Mouse (Mus musculus) thymus, adult 2 months (tissue): Measurements from ENCODE around the gene Strn.

Experiments used
- CTCF ChIP-seq: fragments of 200-500 bp; IDR thresholded peaks from 2 replicates; pipeline ENCODE4 v1.5.1; 2012; ENCODE audit warnings: mild to moderate bottlenecking, control low read depth, low read length, moderate library complexity, borderline replicate concordance; ENCODE audit not compliant: control insufficient read depth, poor library complexity, insufficient read depth; ENCODE audit errors: extremely low read depth
- POLR2A ChIP-seq: fragments of 200-500 bp; IDR thresholded peaks from 2 replicates; pipeline ENCODE4 v1.6.1; 2012; ENCODE audit warnings: mild to moderate bottlenecking, low read length, control low read depth, moderate library complexity; ENCODE audit not compliant: control insufficient read depth, poor library complexity, insufficient read depth; ENCODE audit errors: extremely low read depth

DNA sequence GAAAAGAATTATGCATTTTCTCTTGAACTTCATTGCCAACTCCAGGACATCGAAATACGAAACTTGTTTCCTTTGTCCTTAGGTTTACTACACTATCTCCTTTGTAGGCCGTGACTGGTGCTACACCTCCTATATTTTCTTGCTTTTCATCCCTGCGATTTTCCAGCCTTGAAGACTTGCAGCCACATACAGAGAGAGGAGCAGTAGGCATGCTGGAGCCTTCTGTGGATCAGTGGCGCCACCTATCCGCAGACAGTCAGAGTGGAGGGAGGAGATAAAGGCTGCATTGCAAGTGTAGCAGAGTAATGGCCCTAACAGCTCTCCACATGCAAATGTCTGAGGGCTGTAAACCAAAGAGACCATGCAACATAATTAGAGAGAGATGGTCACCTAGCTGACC lies 125.9 kb downstream of the Strn start:
- TF ChIP-seq POLR2A (no peak), CTCF (no peak)
